Mouse (Mus musculus) bone marrow macrophage, adult 2 months (primary cell): Measurements from ENCODE around the gene Ap2b1.
A peak's percentile ranks its signal among the peaks of the same experiment; 100 is the strongest.

Experiments used
- CTCF ChIP-seq: IDR thresholded peaks from 2 replicates; pipeline ENCODE4 v1.5.1; 2012; ENCODE audit warnings: low read depth, mild to moderate bottlenecking, low read length, moderate library complexity
- POLR2A ChIP-seq: IDR thresholded peaks from 2 replicates; pipeline ENCODE4 v1.6.1; 2012; ENCODE audit warnings: mild to moderate bottlenecking, low read depth, low read length, borderline replicate concordance

- no peak for TF ChIP-seq CTCF
- peak; percentile 77; the same call in 1 of the 2 replicates for TF ChIP-seq POLR2A
Observed at GRCm38 (mm10) chr11:83291375-83292250, 7.2 kb upstream of the Ap2b1 start.
